Mouse (Mus musculus) lung, postnatal 0 days (tissue): ENCODE data around the gene Trim80.

Experiments used
- CTCF ChIP-seq: IDR thresholded peaks from 2 replicates; pipeline ENCODE4 v1.5.1; 2016; ENCODE audit warnings: antibody characterized with exemption, mild to moderate bottlenecking
- EP300 ChIP-seq: IDR thresholded peaks from 2 replicates; pipeline ENCODE4 v1.6.1; 2016; ENCODE audit warnings: antibody characterized with exemption, mild to moderate bottlenecking, control low read depth

DNA sequence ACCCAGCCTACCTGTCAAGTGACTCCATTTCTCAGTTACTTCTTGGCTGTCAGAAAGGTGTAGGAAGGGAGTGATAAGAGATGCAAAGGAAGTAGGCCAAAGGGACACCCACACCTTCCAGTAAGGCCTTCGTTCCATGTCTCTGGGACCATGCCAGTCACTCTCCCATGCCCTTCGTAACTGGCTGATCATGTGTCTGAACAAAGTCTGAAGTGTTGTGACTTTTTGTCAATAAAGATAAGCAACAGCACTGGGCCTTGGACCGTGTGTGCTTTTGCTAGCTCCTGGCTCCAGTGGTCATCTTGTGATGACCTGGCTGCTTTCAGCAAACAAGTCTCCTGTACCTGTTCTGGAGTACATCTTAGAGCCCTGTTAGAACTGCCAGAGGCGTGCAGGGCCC, 7.5 kb upstream of the Trim80 start:
- no peak for TF ChIP-seq CTCF
- TF ChIP-seq EP300, result no peak
